Mouse (Mus musculus) erythroid progenitor cell, adult 5-6 weeks (primary cell): ENCODE data around the gene Tbc1d9. TPM values are rescaled to one million over a fixed set of nuclear protein-coding genes. Genes with fewer than 3 reads are reported as not detected.

Experiments used
- ATAC-seq: replicated peaks from 2 replicates; pipeline ENCODE4 v1.8.0; 2016; ENCODE audit warnings: moderate number of reproducible peaks, mild to moderate bottlenecking, moderate TSS enrichment, inconsistent platforms; ENCODE audit not compliant: poor library complexity, low FRiP score, severe bottlenecking
- total RNA-seq, 2 experiments: library from RNA; stranded (forward) in 1 of 2; stranded (reverse) in 1 of 2; fragments of 150-400 nt in 1 of 2; fragments of 186-747, 209-891 nt in 1 of 2; gene quantifications; 2 replicates each; pipeline versions ENCODE4 v1.2.3 to v1.2.4; 2015 to 2017; ENCODE audit warnings: low replicate concordance in 2 of 2

The Tbc1d9 gene
- total RNA-seq, 2 experiments from 2014 or later: 4.2 to 8.3 TPM

- no peak for ATAC-seq
Measured at GRCm38 (mm10) chr8:83309836-83310235, 144.7 kb downstream of the Tbc1d9 start.

- 0 out of 2 replicates have a peak, but pooled peaks have one; percentile 59 for ATAC-seq
Measured at GRCm38 (mm10) chr8:83315084-83315483, 149.9 kb downstream of the Tbc1d9 start.

- ATAC-seq: no peak
Measured at GRCm38 (mm10) chr8:83315691-83316090, 150.5 kb downstream of the Tbc1d9 start.

- no peak for ATAC-seq
Measured at GRCm38 (mm10) chr8:83320543-83320942, 155.4 kb downstream of the Tbc1d9 start.

- ATAC-seq: no peak
Measured at GRCm38 (mm10) chr8:83322374-83322773, 157.2 kb downstream of the Tbc1d9 start.

Other genes with a start within 250 kb of the Tbc1d9 start
- gene Gm10645, start 818 bp downstream of the Tbc1d9 start, total RNA-seq (2015; ENCODE audit: low replicate concordance): not detected in 2 replicates
- not detected in 2 replicates for gene Gm10645, start 818 bp downstream of the Tbc1d9 start, total RNA-seq (2017; ENCODE audit: low replicate concordance)
- not detected in 2 replicates for gene Ucp1, start 125.0 kb downstream of the Tbc1d9 start, total RNA-seq (2015; ENCODE audit: low replicate concordance)
- gene Ucp1, start 125.0 kb downstream of the Tbc1d9 start, total RNA-seq (2017; ENCODE audit: low replicate concordance): not detected in 2 replicates
- gene Elmod2, start 167.1 kb downstream of the Tbc1d9 start, total RNA-seq (2015; ENCODE audit: low replicate concordance): 13.0 and 17.6 TPM in 2 replicates
- gene Elmod2, start 167.1 kb downstream of the Tbc1d9 start, total RNA-seq (2017; ENCODE audit: low replicate concordance): 17.3 and 22.1 TPM in 2 replicates
- gene Mgat4d, start 183.1 kb downstream of the Tbc1d9 start, total RNA-seq (2015; ENCODE audit: low replicate concordance): not detected in 2 replicates
- gene Mgat4d, start 183.1 kb downstream of the Tbc1d9 start, total RNA-seq (2017; ENCODE audit: low replicate concordance): not detected in 2 replicates
- 5.8 and 8.0 TPM in 2 replicates for gene Clgn, start 224.5 kb downstream of the Tbc1d9 start, total RNA-seq (2015; ENCODE audit: low replicate concordance)
- gene Clgn, start 224.5 kb downstream of the Tbc1d9 start, total RNA-seq (2017; ENCODE audit: low replicate concordance): 4.9 and 10.9 TPM in 2 replicates